Mouse (Mus musculus): ENCODE data around the gene Prkg2.

- no peak for TF ChIP-seq CTCF (IDR thresholded peaks at IDR 0.05; ENCODE audit: low read depth, low read length)
- no peak for TF ChIP-seq POLR2A (IDR thresholded peaks at IDR 0.05; ENCODE audit: extremely low read depth, insufficient read depth, low read length)
Observed at GRCm38 (mm10) chr5:98918716-98919115, 118.4 kb downstream of the Prkg2 start.

Data from liver, adult 2 months (tissue).